Mouse (Mus musculus) liver, embryonic 16.5 days (tissue): ENCODE results near the gene Rad54l. TPM values are rescaled to one million over a fixed set of nuclear protein-coding genes. Genes with fewer than 3 reads are reported as not detected.
A peak's percentile ranks its signal among the peaks of the same experiment; 100 is the strongest.

Experiments used
- ATAC-seq: fragments of 200-750 bp; cut with Nextera tagmentation; 2 replicates; pipeline ENCODE4 v1.8.0; 2017; ENCODE audit warnings: low read depth, mild to moderate bottlenecking, moderate number of reproducible peaks, moderate library complexity
- H3K27ac ChIP-seq: fragments of 300-500 bp; sonication (generic); 2 replicates; pipeline ENCODE4 v1.5.1; 2014; ENCODE audit warnings: mild to moderate bottlenecking, low read length
- H3K27me3 ChIP-seq: fragments of 300-500 bp; sonication (generic); 2 replicates; pipeline ENCODE4 v1.6.1; 2014; ENCODE audit warnings: low read depth, low read length, mixed read lengths; ENCODE audit not compliant: control insufficient read depth, insufficient read depth
- H3K36me3 ChIP-seq: fragments of 300-500 bp; sonication (generic); 2 replicates; pipeline ENCODE4 v1.6.1; 2014; ENCODE audit warnings: mild to moderate bottlenecking; ENCODE audit not compliant: control insufficient read depth, insufficient read depth
- H3K4me1 ChIP-seq: fragments of 300-500 bp; sonication (generic); 2 replicates; pipeline ENCODE4 v1.6.1; 2014; ENCODE audit warnings: low read depth, low read length, mixed read lengths; ENCODE audit not compliant: control insufficient read depth
- H3K4me2 ChIP-seq: fragments of 300-500 bp; sonication (generic); 2 replicates; pipeline ENCODE4 v1.6.1; 2014; ENCODE audit warnings: low read depth, low read length, mixed read lengths
- H3K4me3 ChIP-seq: fragments of 300-500 bp; sonication (generic); 2 replicates; pipeline ENCODE4 v1.5.1; 2014; ENCODE audit warnings: low read depth, mild to moderate bottlenecking, low read length
- H3K9ac ChIP-seq: fragments of 300-500 bp; sonication (generic); 2 replicates; pipeline ENCODE4 v1.6.1; 2014; ENCODE audit warnings: low read depth, low read length
- H3K9me3 ChIP-seq: fragments of 300-500 bp; sonication (generic); replicated peaks from 2 replicates; pipeline ENCODE4 v1.6.1; 2016; ENCODE audit warnings: low read length; ENCODE audit not compliant: control insufficient read depth
- WGBS: fragments of 180-500 bp; shearing (Covaris S2); extraction: QIAGEN DNeasy Blood & Tissue Kit; methylation state at CpG from one replicate; pipeline ENCODE4 v1.1.7; 2014; ENCODE audit not compliant: insufficient replicate concordance; 5-methylcytosine and 5-hydroxymethylcytosine counted together
- polyA plus RNA-seq: library from polyadenylated mRNA; unstranded; fragments of >200 nt; fragmentation: Nextera tagmentation; extraction: Ambion mirVana; gene quantifications from 2 replicates; pipeline ENCODE4 v1.2.1, GENCODE M21; 2015

Rad54l gene
- polyA plus RNA-seq, 1 experiment from 2014 or later: 23.7 TPM

DNA sequence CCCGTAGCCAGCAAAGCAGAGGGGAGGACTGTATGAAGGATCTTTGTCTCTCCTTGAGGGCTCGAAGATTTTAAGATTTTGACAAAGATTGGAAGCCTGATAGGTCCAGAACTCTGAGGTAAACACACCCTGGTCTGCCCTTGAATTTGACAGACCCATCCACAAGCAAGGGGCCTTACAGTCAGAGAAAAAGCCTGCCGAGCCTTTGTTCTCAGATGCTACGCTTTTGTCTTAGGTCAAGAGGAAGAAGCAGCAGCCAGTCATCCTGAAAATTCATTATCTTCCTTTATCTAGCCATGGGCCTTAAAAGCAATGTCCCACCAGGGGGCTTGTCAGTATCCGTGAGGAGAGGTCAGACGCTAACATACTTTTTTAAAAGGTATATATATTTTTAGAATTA is 4.5 kb upstream of the Rad54l start:
- Histone ChIP-seq H3K9me3 (no peaks in the 10 kb centered on the region), H3K4me2 (no peak overlapping the region), H3K27ac (no peak overlapping the region), H3K27me3 (no peaks in the 10 kb centered on the region), H3K36me3 (no peaks in the 10 kb centered on the region), H3K4me3 (no peak overlapping the region), H3K4me1 (peaks cover 15% of the 10 kb centered on the region), H3K9ac (no peak overlapping the region)
- no peak for ATAC-seq
- 78% methylated on average over 6 of the region's 6 CpGs for WGBS

DNA sequence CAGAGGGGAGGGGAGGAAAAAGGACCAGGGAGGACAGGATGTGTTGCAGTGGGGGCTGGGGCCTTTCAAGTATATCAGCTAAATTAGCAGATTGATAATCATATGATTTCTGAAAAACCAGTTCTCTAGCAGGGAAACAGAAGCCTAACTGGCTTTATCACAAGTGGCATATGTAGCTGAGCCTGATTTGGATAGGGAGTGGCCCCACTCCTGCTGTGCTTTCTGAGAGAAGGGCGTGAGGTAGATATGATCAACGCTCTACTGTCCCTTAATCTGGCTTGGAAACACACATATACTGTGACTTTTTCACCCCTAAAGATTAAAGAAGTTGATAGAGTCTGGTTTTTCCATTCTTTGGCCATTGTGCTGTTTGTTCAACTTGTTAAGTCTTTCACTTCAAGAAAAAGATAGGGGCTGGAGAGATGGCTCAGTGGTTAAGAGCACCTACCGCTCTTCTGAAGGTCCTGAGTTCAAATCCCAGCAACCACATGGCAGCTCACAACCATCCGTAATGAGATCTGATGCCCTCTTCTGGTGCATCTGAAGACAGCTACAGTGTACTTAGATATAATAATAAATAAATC is 2.4 kb upstream of the Rad54l start:
- Histone ChIP-seq H3K36me3 (no peaks in the 10 kb centered on the region), H3K4me1 (peaks cover 28% of the 10 kb centered on the region), H3K4me2 (no peak overlapping the region), H3K27me3 (no peaks in the 10 kb centered on the region), H3K27ac (no peak overlapping the region), H3K9ac (no peak overlapping the region), H3K4me3 (no peak overlapping the region), H3K9me3 (no peaks in the 10 kb centered on the region)
- WGBS: 47% methylated on average over 4 of the region's 4 CpGs
- ATAC-seq: 0 out of 2 replicates have a peak, but pooled peaks have one; percentile 23

DNA sequence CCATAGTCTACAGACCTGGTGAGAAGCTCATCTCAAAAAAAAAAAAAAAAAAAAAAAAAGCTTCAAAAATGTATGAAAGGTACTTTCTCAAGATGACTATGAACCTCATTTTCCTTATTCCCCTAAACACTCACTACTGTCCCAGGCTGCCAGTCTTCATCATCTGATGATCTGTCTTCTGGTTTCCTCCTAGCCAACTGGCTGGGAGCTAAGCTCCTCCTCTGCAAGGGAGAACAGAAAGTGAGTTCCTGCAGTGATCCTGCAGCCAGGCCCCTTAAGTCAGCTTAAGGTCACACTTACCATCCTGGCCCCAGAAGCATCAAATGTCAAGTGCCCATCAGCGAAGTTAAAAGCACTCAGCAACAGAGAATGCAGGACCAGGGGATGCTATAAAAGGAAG is 728 bp downstream of the Rad54l start:
- Histone ChIP-seq H3K4me1 (peaks cover 28% of the 10 kb centered on the region), H3K27me3 (no peaks in the 10 kb centered on the region), H3K27ac (peak overlapping the region; percentile 75), H3K4me3 (peak overlapping the region; percentile 78), H3K36me3 (no peaks in the 10 kb centered on the region), H3K9ac (peak overlapping the region; percentile 70), H3K4me2 (peak overlapping the region; percentile 68), H3K9me3 (no peaks in the 10 kb centered on the region)
- ATAC-seq: no peak
- WGBS: 0% methylated on average over 1 of the region's 1 CpGs

DNA sequence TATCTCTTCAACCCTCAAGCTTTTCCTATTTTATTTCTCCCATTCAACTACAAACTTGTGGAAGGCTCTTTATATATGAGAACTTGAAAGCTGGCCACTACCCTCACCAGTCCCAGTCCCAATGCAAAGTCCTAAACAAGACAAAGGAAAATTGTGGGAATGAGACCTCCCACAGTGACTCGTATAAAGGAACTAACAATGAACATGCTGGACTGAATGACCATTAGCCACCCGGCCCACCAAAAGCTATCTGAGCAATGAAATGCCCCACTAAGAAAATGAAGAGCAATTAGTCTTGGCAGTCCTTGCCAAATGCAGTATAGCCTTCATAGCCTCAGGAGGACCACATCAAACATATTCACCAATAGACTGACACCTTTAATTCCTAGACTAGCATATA is 12.0 kb downstream of the Rad54l start:
- Histone ChIP-seq H3K27me3 (no peaks in the 10 kb centered on the region), H3K27ac (no peak overlapping the region), H3K4me1 (no peaks in the 10 kb centered on the region), H3K4me3 (no peak overlapping the region), H3K9ac (no peak overlapping the region), H3K4me2 (no peak overlapping the region), H3K9me3 (no peaks in the 10 kb centered on the region), H3K36me3 (peaks cover 23% of the 10 kb centered on the region)
- no peak for ATAC-seq
- WGBS: 83% methylated on average over 2 of the region's 2 CpGs

DNA sequence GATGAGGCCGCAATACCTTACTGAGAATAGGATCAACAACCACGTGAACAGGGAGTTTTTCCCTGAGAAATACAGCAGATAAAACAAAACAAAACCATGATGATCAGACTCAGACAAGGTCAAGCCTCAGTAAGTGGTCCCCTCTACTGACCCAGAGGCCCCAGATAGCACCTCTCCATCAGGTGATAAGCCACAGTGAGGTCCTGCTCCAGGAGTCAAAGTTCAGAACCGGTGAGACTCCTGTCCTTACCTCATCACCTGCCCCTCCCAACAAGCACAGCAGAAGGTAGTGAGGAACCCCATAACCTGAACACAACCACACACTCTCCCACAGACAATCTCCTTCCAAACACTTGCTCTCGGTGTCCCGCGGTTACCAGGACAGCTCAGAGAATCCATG is 12.8 kb downstream of the Rad54l start:
- no peak overlapping the region for H3K4me3 ChIP-seq
- peaks cover 27% of the 10 kb centered on the region for H3K36me3 ChIP-seq
- H3K4me2 ChIP-seq: no peak overlapping the region
- ATAC-seq: no peak
- no peaks in the 10 kb centered on the region for H3K27me3 ChIP-seq
- H3K4me1 ChIP-seq: no peaks in the 10 kb centered on the region
- no peak overlapping the region for H3K9ac ChIP-seq
- H3K9me3 ChIP-seq: no peaks in the 10 kb centered on the region
- no peak overlapping the region for H3K27ac ChIP-seq
- 86% methylated on average over 6 of the region's 6 CpGs for WGBS

DNA sequence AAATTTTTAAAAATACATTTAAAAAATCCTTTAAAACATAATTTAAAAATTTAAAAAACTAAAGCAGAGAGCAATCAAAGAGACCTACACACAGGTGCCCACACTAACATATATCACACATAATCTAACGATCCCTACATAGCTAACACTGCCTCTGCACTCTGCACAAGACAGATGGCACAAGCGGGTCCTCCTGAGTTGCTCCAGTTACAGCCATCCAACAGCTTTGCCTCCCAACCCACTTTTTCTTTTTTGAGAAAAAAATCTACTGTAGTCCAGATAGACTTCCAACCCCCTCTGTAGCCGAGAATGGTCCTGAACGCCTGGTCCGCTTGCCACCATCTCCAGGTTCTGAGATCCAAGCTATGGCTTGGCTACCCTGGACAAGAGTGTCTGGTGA is 18.2 kb downstream of the Rad54l start:
- Histone ChIP-seq H3K4me3 (no peak overlapping the region), H3K9me3 (no peaks in the 10 kb centered on the region), H3K27me3 (no peaks in the 10 kb centered on the region), H3K4me1 (peaks cover 15% of the 10 kb centered on the region), H3K4me2 (no peak overlapping the region), H3K36me3 (peaks cover 40% of the 10 kb centered on the region), H3K27ac (no peak overlapping the region), H3K9ac (no peak overlapping the region)
- WGBS: 84% methylated on average over 5 of the region's 5 CpGs
- no peak for ATAC-seq

DNA sequence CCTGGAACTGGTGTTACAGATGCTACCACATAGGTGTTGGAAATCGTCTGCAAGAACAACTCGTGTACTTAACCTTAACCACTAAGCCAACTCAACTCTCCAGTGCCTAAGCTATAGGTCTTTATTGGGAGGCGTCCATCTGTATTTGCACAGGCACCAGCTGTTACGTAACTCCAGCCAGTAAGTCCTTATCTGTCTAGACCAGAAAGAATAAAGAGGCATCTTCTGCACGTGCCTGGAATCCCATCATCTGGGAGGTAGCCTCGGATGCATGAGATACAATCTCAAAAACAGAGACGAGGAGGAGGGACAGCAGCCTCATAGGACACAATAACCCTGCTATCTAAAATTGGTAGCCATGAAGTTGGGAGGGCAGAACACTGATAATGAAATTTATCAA is 22.5 kb downstream of the Rad54l start:
- peak overlapping the region; percentile 72 for H3K27ac ChIP-seq
- no peaks in the 10 kb centered on the region for H3K27me3 ChIP-seq
- 12% methylated on average over 7 of the region's 7 CpGs for WGBS
- H3K36me3 ChIP-seq: peaks cover 64% of the 10 kb centered on the region
- peaks cover 15% of the 10 kb centered on the region for H3K4me1 ChIP-seq
- no peak overlapping the region for H3K4me2 ChIP-seq
- H3K9ac ChIP-seq: no peak overlapping the region
- no peak overlapping the region for H3K4me3 ChIP-seq
- H3K9me3 ChIP-seq: no peaks in the 10 kb centered on the region
- ATAC-seq: peak; percentile 85

DNA sequence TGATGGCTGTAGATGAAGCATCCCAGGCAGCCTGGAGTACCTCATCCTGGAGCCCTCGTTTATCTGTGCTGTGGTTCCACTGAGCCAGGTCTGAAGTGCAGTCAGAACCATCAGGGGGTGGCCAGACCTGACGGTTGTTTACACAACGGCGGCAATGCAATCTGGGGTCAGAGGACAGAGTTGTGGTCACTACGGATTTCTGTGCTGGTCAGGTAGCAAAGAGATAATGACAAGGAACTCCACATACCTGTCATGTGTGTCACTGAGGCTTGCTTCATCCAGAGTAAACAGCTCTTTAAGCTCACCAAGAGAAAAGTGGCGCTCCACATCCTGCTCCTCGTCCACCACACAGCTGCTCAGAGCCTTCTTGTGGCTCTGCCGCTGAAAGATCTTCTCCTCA is 26.3 kb downstream of the Rad54l start:
- Histone ChIP-seq H3K27me3 (no peaks in the 10 kb centered on the region), H3K27ac (0 out of 2 replicates have a peak overlapping the region, but pooled peaks have one; percentile 23), H3K9me3 (no peaks in the 10 kb centered on the region), H3K4me2 (no peak overlapping the region), H3K36me3 (peaks cover 62% of the 10 kb centered on the region), H3K4me1 (peaks cover 15% of the 10 kb centered on the region), H3K9ac (no peak overlapping the region), H3K4me3 (no peak overlapping the region)
- 71% methylated on average over 8 of the region's 8 CpGs for WGBS
- ATAC-seq: peak; percentile 74

DNA sequence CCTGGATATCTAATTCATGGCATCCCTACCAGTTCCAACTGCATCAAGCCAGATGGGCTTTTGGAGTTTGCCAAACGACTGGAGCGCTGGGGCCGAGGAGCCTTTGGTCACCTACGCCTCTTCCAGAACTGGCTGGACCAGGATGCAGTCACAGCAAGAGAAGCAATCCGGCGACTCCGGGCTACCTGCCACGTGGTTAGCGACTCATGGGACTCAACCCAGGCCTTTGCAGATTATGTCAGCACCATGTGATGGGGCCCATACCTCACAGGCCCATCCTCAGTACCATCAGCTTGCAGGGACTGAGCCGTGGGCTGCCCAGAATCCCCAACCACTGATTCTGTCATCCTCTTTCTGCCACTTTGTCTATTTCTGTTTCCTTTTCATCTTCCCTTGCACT is 27.2 kb downstream of the Rad54l start:
- Histone ChIP-seq H3K27me3 (no peaks in the 10 kb centered on the region), H3K27ac (no peak overlapping the region), H3K9me3 (no peaks in the 10 kb centered on the region), H3K9ac (no peak overlapping the region), H3K4me3 (no peak overlapping the region), H3K36me3 (peaks cover 58% of the 10 kb centered on the region), H3K4me1 (peaks cover 10% of the 10 kb centered on the region), H3K4me2 (no peak overlapping the region)
- no peak for ATAC-seq
- 85% methylated on average over 10 of the region's 10 CpGs for WGBS
